Mouse (Mus musculus): ENCODE measurements around the gene Armc7.
"Not testable (repeated sequence)": the region's sequence is repeated elsewhere in the genome, so short reads cannot be mapped to it uniquely, and the experiment has no call there.

Armc7 gene

GRCm38 (mm10) chr11:115492387-115492786 lies 16.9 kb downstream of the Armc7 start:
- DNase-seq: no peak

GRCm38 (mm10) chr11:115496559-115496958 lies 21.1 kb downstream of the Armc7 start:
- DNase-seq: not testable (repeated sequence)

- no peak for DNase-seq
Observed at GRCm38 (mm10) chr11:115502636-115503035, 27.2 kb downstream of the Armc7 start.

GRCm38 (mm10) chr11:115506586-115506985 lies 31.1 kb downstream of the Armc7 start:
- DNase-seq: no peak

- no peak for DNase-seq
Observed at GRCm38 (mm10) chr11:115508061-115508460, 32.6 kb downstream of the Armc7 start.

GRCm38 (mm10) chr11:115509773-115510506 lies 34.5 kb downstream of the Armc7 start:
- DNase-seq: peak; percentile 17

- DNase-seq: no peak
Observed at GRCm38 (mm10) chr11:115510507-115510888, 35.0 kb downstream of the Armc7 start.

- no peak for DNase-seq
Observed at GRCm38 (mm10) chr11:115511121-115511520, 35.7 kb downstream of the Armc7 start.

- no peak for DNase-seq
Observed at GRCm38 (mm10) chr11:115512004-115512403, 36.5 kb downstream of the Armc7 start.

GRCm38 (mm10) chr11:115512407-115513183 lies 37.1 kb downstream of the Armc7 start:
- DNase-seq: no peak

GRCm38 (mm10) chr11:115513271-115514237 lies 38.1 kb downstream of the Armc7 start:
- no peak for DNase-seq

GRCm38 (mm10) chr11:115514238-115514663 lies 38.8 kb downstream of the Armc7 start, which contains the start of gene Jpt1:
Gene Jpt1, minus strand, starts transcription at chr11:115514387.
- DNase-seq: peak; percentile 95

GRCm38 (mm10) chr11:115515021-115515420 lies 39.6 kb downstream of the Armc7 start:
- DNase-seq: no peak

GRCm38 (mm10) chr11:115516942-115517341 lies 41.5 kb downstream of the Armc7 start:
- no peak for DNase-seq

GRCm38 (mm10) chr11:115518693-115519092 lies 43.2 kb downstream of the Armc7 start:
- peak; percentile 27 for DNase-seq

GRCm38 (mm10) chr11:115519581-115519980 lies 44.1 kb downstream of the Armc7 start:
- DNase-seq: no peak

GRCm38 (mm10) chr11:115520218-115520617 lies 44.8 kb downstream of the Armc7 start:
- DNase-seq: no peak

- no peak for DNase-seq
Observed at GRCm38 (mm10) chr11:115521080-115521479, 45.6 kb downstream of the Armc7 start.

GRCm38 (mm10) chr11:115522238-115522637 lies 46.8 kb downstream of the Armc7 start:
- no peak for DNase-seq

- DNase-seq: no peak
Observed at GRCm38 (mm10) chr11:115522703-115523102, 47.2 kb downstream of the Armc7 start.

- DNase-seq: not testable (repeated sequence)
Observed at GRCm38 (mm10) chr11:115526446-115526845, 51.0 kb downstream of the Armc7 start.

GRCm38 (mm10) chr11:115534759-115535371 lies 59.4 kb downstream of the Armc7 start:
- no peak for DNase-seq
